Mouse (Mus musculus): ENCODE data around the gene Ankrd27. TPM values are rescaled to one million over a fixed set of nuclear protein-coding genes. Genes with fewer than 3 reads are reported as not detected.

Gene Ankrd27
- total and polyA plus RNA-seq, 3 experiments, result 49.0 to 103 (median 74.9) TPM

DNA sequence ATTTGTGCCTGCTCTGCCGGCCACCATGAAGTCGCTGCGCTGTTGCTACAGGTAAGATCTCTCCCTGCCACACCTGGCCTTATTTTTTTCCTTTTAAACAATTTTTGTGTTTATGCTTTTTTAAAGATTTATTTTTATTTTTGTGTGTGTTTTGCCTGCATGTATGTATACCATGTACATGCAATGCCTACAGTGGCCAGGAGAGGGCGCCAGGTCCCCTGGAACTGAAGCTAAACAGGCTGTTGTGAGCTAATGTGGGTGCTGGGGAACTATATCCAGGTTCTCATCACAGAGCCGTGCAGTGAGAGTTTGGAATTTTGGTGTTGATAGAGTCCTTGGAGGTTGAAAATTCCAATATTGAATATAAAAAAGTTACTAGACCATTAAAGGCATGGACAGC, 42.5 kb downstream of the Ankrd27 start:
- Histone ChIP-seq H3K27me3 (ENCODE audit: control insufficient read depth in 1 of 2, insufficient read depth in 2 of 2, low read length in 2 of 2) (no peaks in the 10 kb centered on the region), H3K36me3 (ENCODE audit: control insufficient read depth in 1 of 2, insufficient read depth in 2 of 2, low read length in 2 of 2) (peaks cover 0 to 20% of the 10 kb centered on the region in 2 experiments; a peak in 2 of 4 replicates), H3K9ac (ENCODE audit: control insufficient read depth, low read depth, low read length, poor library complexity, severe bottlenecking) (no peak overlapping the region), H3K4me3 (ENCODE audit: control insufficient read depth in 1 of 2, insufficient read depth in 1 of 2, low read depth in 2 of 2, low read length in 2 of 2) (no peak overlapping the region), H3K27ac (ENCODE audit: control insufficient read depth, low read depth, low read length) (no peak overlapping the region), H3K79me2 (ENCODE audit: control insufficient read depth, insufficient read depth, low read length, poor library complexity) (no peaks in the 10 kb centered on the region), H3K4me1 (ENCODE audit: control insufficient read depth in 1 of 2, insufficient read depth in 2 of 2, low read length in 2 of 2) (no peaks in the 10 kb centered on the region), H3K9me3 (replicated peaks; ENCODE audit: insufficient read depth, low read length) (no peaks in the 10 kb centered on the region)
- DNase-seq (ENCODE audit: low read depth, low spot score), result peak; percentile 74
- peak; percentile 80 to 85 (median 81) for TF ChIP-seq CTCF (IDR thresholded peaks at IDR 0.05 in 2 of 3, conservative IDR thresholded peaks at IDR 0.05 in 1 of 3; ENCODE audit: control insufficient read depth in 1 of 3, insufficient read depth in 1 of 3, low read depth in 2 of 3, low read length in 3 of 3, poor library complexity in 1 of 3, severe bottlenecking in 1 of 3)
- TF ChIP-seq POLR2AphosphoS5 (IDR thresholded peaks at IDR 0.05; ENCODE audit: borderline replicate concordance, low read depth, low read length), result no peak
- no peak for TF ChIP-seq TAL1 (IDR thresholded peaks at IDR 0.05; ENCODE audit: low read length)
- peak; percentile 22 for TF ChIP-seq RAD21 (IDR thresholded peaks at IDR 0.05; ENCODE audit: low read depth, low read length)
- TF ChIP-seq ELF1 (IDR thresholded peaks at IDR 0.05; ENCODE audit: low read depth, low read length), result no peak
- TF ChIP-seq ETS1 (IDR thresholded peaks at IDR 0.05; ENCODE audit: low read depth, low read length), result no peak
- TF ChIP-seq POLR2A (IDR thresholded peaks at IDR 0.05; ENCODE audit: control insufficient read depth in 1 of 2, insufficient read depth in 1 of 2, low read depth in 1 of 2, low read length in 2 of 2, poor library complexity in 1 of 2), result no peak
- TF ChIP-seq CHD1 (IDR thresholded peaks at IDR 0.05; ENCODE audit: low read depth, low read length), result no peak
- TF ChIP-seq ZNF384 (IDR thresholded peaks at IDR 0.05; ENCODE audit: low read depth, low read length), result no peak
- TF ChIP-seq SMC3 (IDR thresholded peaks at IDR 0.05; ENCODE audit: low read depth, low read length), result peak; percentile 39; the same call in 1 of the 2 replicates
- no peak for TF ChIP-seq MXI1 (IDR thresholded peaks at IDR 0.05; ENCODE audit: low read depth, low read length)
- TF ChIP-seq MAZ (IDR thresholded peaks at IDR 0.05; ENCODE audit: low read depth, low read length), result no peak

DNA sequence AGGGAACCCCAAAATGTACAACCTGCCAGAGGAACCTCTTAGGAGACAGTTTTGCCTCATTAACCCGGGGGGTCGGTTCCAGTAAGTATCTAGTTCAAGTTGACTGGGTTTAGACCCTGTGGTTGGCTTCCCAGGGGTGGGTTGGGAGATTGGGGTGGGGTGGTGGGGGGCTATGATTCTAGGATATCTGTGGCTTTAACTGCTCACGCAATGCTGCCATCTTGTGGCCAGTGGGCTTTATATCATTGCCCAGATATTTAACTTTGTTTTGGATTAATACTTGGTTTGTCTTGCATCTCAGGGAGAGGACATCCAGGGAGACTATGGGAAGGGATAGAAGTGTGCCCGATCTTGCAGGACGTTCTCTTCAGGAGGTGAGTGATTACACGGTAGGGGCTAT, 50.2 kb downstream of the Ankrd27 start:
- H3K36me3 ChIP-seq (ENCODE audit: control insufficient read depth in 1 of 2, insufficient read depth in 2 of 2, low read length in 2 of 2), result peaks cover 0 to 12% of the 10 kb centered on the region in 2 experiments; a peak in 2 of 4 replicates
- H3K9ac ChIP-seq (ENCODE audit: control insufficient read depth, low read depth, low read length, poor library complexity, severe bottlenecking), result no peak overlapping the region
- no peak overlapping the region for H3K27ac ChIP-seq (ENCODE audit: control insufficient read depth, low read depth, low read length)
- H3K79me2 ChIP-seq (ENCODE audit: control insufficient read depth, insufficient read depth, low read length, poor library complexity), result no peaks in the 10 kb centered on the region
- H3K4me1 ChIP-seq (ENCODE audit: control insufficient read depth in 1 of 2, insufficient read depth in 2 of 2, low read length in 2 of 2), result no peaks in the 10 kb centered on the region
- H3K4me3 ChIP-seq (ENCODE audit: control insufficient read depth in 1 of 2, insufficient read depth in 1 of 2, low read depth in 2 of 2, low read length in 2 of 2), result no peak overlapping the region
- no peaks in the 10 kb centered on the region for H3K27me3 ChIP-seq (ENCODE audit: control insufficient read depth in 1 of 2, insufficient read depth in 2 of 2, low read length in 2 of 2)
- peak; percentile 50 for TF ChIP-seq RAD21 (IDR thresholded peaks at IDR 0.05; ENCODE audit: low read depth, low read length)
- TF ChIP-seq E2F4 (IDR thresholded peaks at IDR 0.05; ENCODE audit: borderline replicate concordance, low read depth, low read length), result no peak
- no peak for TF ChIP-seq TAL1 (IDR thresholded peaks at IDR 0.05; ENCODE audit: low read length)
- TF ChIP-seq SMC3 (IDR thresholded peaks at IDR 0.05; ENCODE audit: low read depth, low read length), result peak; percentile 65
- TF ChIP-seq ZC3H11A (IDR thresholded peaks at IDR 0.05; ENCODE audit: low read depth, low read length), result peak; percentile 26; the same call in 1 of the 2 replicates
- no peak for TF ChIP-seq BHLHE40 (IDR thresholded peaks at IDR 0.05; ENCODE audit: borderline replicate concordance, low read depth, low read length)
- TF ChIP-seq TBP (IDR thresholded peaks at IDR 0.05; ENCODE audit: low read depth, low read length), result no peak
- TF ChIP-seq CTCF (IDR thresholded peaks at IDR 0.05 in 2 of 3, conservative IDR thresholded peaks at IDR 0.05 in 1 of 3; ENCODE audit: control insufficient read depth in 1 of 3, insufficient read depth in 1 of 3, low read depth in 2 of 3, low read length in 3 of 3, poor library complexity in 1 of 3, severe bottlenecking in 1 of 3), result peak; percentile 62 to 69 (median 65)
- no peaks in the 10 kb centered on the region for H3K9me3 ChIP-seq (replicated peaks; ENCODE audit: insufficient read depth, low read length)
- peak; percentile 46 for DNase-seq (ENCODE audit: low read depth, low spot score)
